Mouse (Mus musculus) frontal cortex, postnatal 10 days (tissue): ENCODE results near the gene Tars2.
A peak's percentile ranks its signal among the peaks of the same experiment; 100 is the strongest.
"Not testable (repeated sequence)": the region's sequence is repeated elsewhere in the genome, so short reads cannot be mapped to it uniquely, and the experiment has no call there.

Source experiments
- DNase-seq, 2 experiments: peaks; one replicate each; pipeline ENCODE4 v3.0.0; 2022; ENCODE audit warnings: low spot score in 2 of 2, mixed read lengths in 1 of 2

Tars2 gene

GRCm38 (mm10) chr3:95760106-95760505 is at the start of gene Tars2:
Gene Tars2 (minus strand): TSS chr3:95760206.
- DNase-seq = no peak

GRCm38 (mm10) chr3:95808384-95808783 is 48.4 kb upstream of the Tars2 start:
- DNase-seq = no peak

- DNase-seq = not testable (repeated sequence)
These were observed 47.6 kb upstream of the Tars2 start for GRCm38 (mm10) chr3:95807630-95808029.

- no peak for DNase-seq
These were observed 46.7 kb upstream of the Tars2 start for GRCm38 (mm10) chr3:95806677-95807076.

GRCm38 (mm10) chr3:95803851-95804250 is 43.8 kb upstream of the Tars2 start:
- DNase-seq = no peak

GRCm38 (mm10) chr3:95798756-95799155 is 38.8 kb upstream of the Tars2 start:
- DNase-seq = no peak

GRCm38 (mm10) chr3:95794299-95794698 is 34.3 kb upstream of the Tars2 start:
- no peak for DNase-seq

GRCm38 (mm10) chr3:95793662-95794061 is 33.7 kb upstream of the Tars2 start:
- no peak for DNase-seq

GRCm38 (mm10) chr3:95785501-95785900 is 25.5 kb upstream of the Tars2 start:
- DNase-seq = no peak

- no peak for DNase-seq
These were observed 12.0 kb upstream of the Tars2 start for GRCm38 (mm10) chr3:95771985-95772384.

GRCm38 (mm10) chr3:95765534-95765933 is 5.5 kb upstream of the Tars2 start:
- no peak for DNase-seq

GRCm38 (mm10) chr3:95763811-95764210 is 3.8 kb upstream of the Tars2 start:
- DNase-seq = no peak

- DNase-seq = no peak
These were observed 3.0 kb upstream of the Tars2 start for GRCm38 (mm10) chr3:95762961-95763360.

GRCm38 (mm10) chr3:95761771-95762170 is 1.8 kb upstream of the Tars2 start:
- no peak for DNase-seq

- no peak for DNase-seq
These were observed 650 bp upstream of the Tars2 start for GRCm38 (mm10) chr3:95760656-95761055.

- DNase-seq = no peak
These were observed 1.4 kb downstream of the Tars2 start for GRCm38 (mm10) chr3:95758467-95759218.

- DNase-seq = no peak
These were observed 3.2 kb downstream of the Tars2 start for GRCm38 (mm10) chr3:95756808-95757207.

GRCm38 (mm10) chr3:95754345-95755206 is 5.4 kb downstream of the Tars2 start:
- peak; percentile 92 to 93 for DNase-seq

GRCm38 (mm10) chr3:95752935-95753334 is 7.1 kb downstream of the Tars2 start:
- DNase-seq = no peak

GRCm38 (mm10) chr3:95740406-95740805 is 19.6 kb downstream of the Tars2 start:
- DNase-seq = peak in 1 of 2 experiments; percentile 41

- peak in 1 of 2 experiments; percentile 34 for DNase-seq
These were observed 20.5 kb downstream of the Tars2 start, which contains the start of gene Ecm1 for GRCm38 (mm10) chr3:95739353-95740104. Gene Ecm1 (minus strand): TSS chr3:95739569.

GRCm38 (mm10) chr3:95735071-95735670 is 24.8 kb downstream of the Tars2 start:
- DNase-seq = no peak
